Mouse (Mus musculus): ENCODE data around the gene Ntm. TPM values are rescaled to one million over a fixed set of nuclear protein-coding genes. Genes with fewer than 3 reads are reported as not detected.

Ntm gene
- polyA plus RNA-seq, 1 experiment, result not detected

GRCm38 (mm10) chr9:29772625-29773388 is 190.1 kb downstream of the Ntm start:
- no peak overlapping the region for H3K4me2 ChIP-seq (ENCODE audit: low read depth)
- no peaks in the 10 kb centered on the region for H3K36me3 ChIP-seq (ENCODE audit: control insufficient read depth, insufficient read depth)
- no peak overlapping the region for H3ac ChIP-seq (ENCODE audit: control insufficient read depth, insufficient read length)
- H3K4me3 ChIP-seq, result no peak overlapping the region
- H3K79me2 ChIP-seq (ENCODE audit: control insufficient read depth, insufficient read depth), result no peaks in the 10 kb centered on the region
- no peak for TF ChIP-seq MYOG (IDR thresholded peaks at IDR 0.05; ENCODE audit: control insufficient read depth in 1 of 3, insufficient read depth in 1 of 3, insufficient read length in 2 of 3, low read depth in 2 of 3)
- TF ChIP-seq REST (IDR thresholded peaks at IDR 0.05; ENCODE audit: insufficient read depth, insufficient read length), result no peak
- no peak for TF ChIP-seq TCF12 (IDR thresholded peaks at IDR 0.05; ENCODE audit: insufficient read depth, poor library complexity, severe bottlenecking)
- TF ChIP-seq TCF3 (IDR thresholded peaks at IDR 0.05; ENCODE audit: insufficient read length, low read depth), result no peak
- no peak for TF ChIP-seq E2F4 (IDR thresholded peaks at IDR 0.05; ENCODE audit: insufficient read depth)
- no peak for TF ChIP-seq SRF (IDR thresholded peaks at IDR 0.05; ENCODE audit: control insufficient read depth, insufficient read length, low read depth)
- no peak for TF ChIP-seq POLR2A (IDR thresholded peaks at IDR 0.05; ENCODE audit: insufficient read length, low read depth)
- TF ChIP-seq MYOD1 (IDR thresholded peaks at IDR 0.05; ENCODE audit: control insufficient read depth in 1 of 3, insufficient read length in 2 of 3, low read depth in 2 of 3), result no peak
- no peak for TF ChIP-seq MAX (IDR thresholded peaks at IDR 0.05; ENCODE audit: low read depth)
- no peak for TF ChIP-seq CEBPB (IDR thresholded peaks at IDR 0.05; ENCODE audit: insufficient read depth, poor library complexity, severe bottlenecking)
- no peak for TF ChIP-seq USF1 (IDR thresholded peaks at IDR 0.05; ENCODE audit: low read depth)
- no peak for TF ChIP-seq POLR2AphosphoS2 (IDR thresholded peaks at IDR 0.05; ENCODE audit: insufficient read length, low read depth)
- H3K27me3 ChIP-seq (ENCODE audit: control insufficient read depth, insufficient read depth, insufficient read length), result no peaks in the 10 kb centered on the region

- Histone ChIP-seq H3K4me3 (no peak overlapping the region), H3K27me3 (ENCODE audit: control insufficient read depth, insufficient read depth, insufficient read length) (no peaks in the 10 kb centered on the region), H3K36me3 (ENCODE audit: control insufficient read depth, insufficient read depth) (no peaks in the 10 kb centered on the region), H3K4me2 (ENCODE audit: low read depth) (no peak overlapping the region), H3K79me2 (ENCODE audit: control insufficient read depth, insufficient read depth) (no peaks in the 10 kb centered on the region), H3ac (ENCODE audit: control insufficient read depth, insufficient read length) (no peak overlapping the region)
- no peak for TF ChIP-seq TCF12 (IDR thresholded peaks at IDR 0.05; ENCODE audit: insufficient read depth, poor library complexity, severe bottlenecking)
- no peak for TF ChIP-seq SRF (IDR thresholded peaks at IDR 0.05; ENCODE audit: control insufficient read depth, insufficient read length, low read depth)
- TF ChIP-seq POLR2AphosphoS2 (IDR thresholded peaks at IDR 0.05; ENCODE audit: insufficient read length, low read depth), result no peak
These were observed 191.1 kb downstream of the Ntm start for GRCm38 (mm10) chr9:29771870-29772269.

- no peaks in the 10 kb centered on the region for H3K79me2 ChIP-seq (ENCODE audit: control insufficient read depth, insufficient read depth)
- no peak overlapping the region for H3ac ChIP-seq (ENCODE audit: control insufficient read depth, insufficient read length)
- no peaks in the 10 kb centered on the region for H3K27me3 ChIP-seq (ENCODE audit: control insufficient read depth, insufficient read depth, insufficient read length)
- TF ChIP-seq USF1 (IDR thresholded peaks at IDR 0.05; ENCODE audit: low read depth) (no peak), TCF3 (IDR thresholded peaks at IDR 0.05; ENCODE audit: insufficient read length, low read depth) (no peak), CEBPB (IDR thresholded peaks at IDR 0.05; ENCODE audit: insufficient read depth, poor library complexity, severe bottlenecking) (no peak), MAX (IDR thresholded peaks at IDR 0.05; ENCODE audit: low read depth) (no peak), REST (IDR thresholded peaks at IDR 0.05; ENCODE audit: insufficient read depth, insufficient read length) (no peak), SRF (IDR thresholded peaks at IDR 0.05; ENCODE audit: control insufficient read depth, insufficient read length, low read depth) (no peak), POLR2AphosphoS2 (IDR thresholded peaks at IDR 0.05; ENCODE audit: insufficient read length, low read depth) (no peak), MYOG (IDR thresholded peaks at IDR 0.05; ENCODE audit: control insufficient read depth in 1 of 3, insufficient read depth in 1 of 3, insufficient read length in 2 of 3, low read depth in 2 of 3) (no peak), MYOD1 (IDR thresholded peaks at IDR 0.05; ENCODE audit: control insufficient read depth in 1 of 3, insufficient read length in 2 of 3, low read depth in 2 of 3) (no peak), TCF12 (IDR thresholded peaks at IDR 0.05; ENCODE audit: insufficient read depth, poor library complexity, severe bottlenecking) (no peak), E2F4 (IDR thresholded peaks at IDR 0.05; ENCODE audit: insufficient read depth) (no peak), POLR2A (IDR thresholded peaks at IDR 0.05; ENCODE audit: insufficient read length, low read depth) (no peak)
- no peak overlapping the region for H3K4me2 ChIP-seq (ENCODE audit: low read depth)
- no peak overlapping the region for H3K4me3 ChIP-seq
- no peaks in the 10 kb centered on the region for H3K36me3 ChIP-seq (ENCODE audit: control insufficient read depth, insufficient read depth)
These were observed 191.7 kb downstream of the Ntm start for GRCm38 (mm10) chr9:29771071-29771785.

- no peak overlapping the region for H3K4me2 ChIP-seq (ENCODE audit: low read depth)
- no peak overlapping the region for H3K4me3 ChIP-seq
- no peak for TF ChIP-seq POLR2A (IDR thresholded peaks at IDR 0.05; ENCODE audit: insufficient read length, low read depth)
- TF ChIP-seq SRF (IDR thresholded peaks at IDR 0.05; ENCODE audit: control insufficient read depth, insufficient read length, low read depth), result no peak
- no peak for TF ChIP-seq POLR2AphosphoS2 (IDR thresholded peaks at IDR 0.05; ENCODE audit: insufficient read length, low read depth)
- no peak for TF ChIP-seq MAX (IDR thresholded peaks at IDR 0.05; ENCODE audit: low read depth)
- no peak for TF ChIP-seq REST (IDR thresholded peaks at IDR 0.05; ENCODE audit: insufficient read depth, insufficient read length)
- no peak for TF ChIP-seq TCF3 (IDR thresholded peaks at IDR 0.05; ENCODE audit: insufficient read length, low read depth)
- TF ChIP-seq MYOD1 (IDR thresholded peaks at IDR 0.05; ENCODE audit: control insufficient read depth in 1 of 3, insufficient read length in 2 of 3, low read depth in 2 of 3), result no peak
- TF ChIP-seq E2F4 (IDR thresholded peaks at IDR 0.05; ENCODE audit: insufficient read depth), result no peak
- TF ChIP-seq CEBPB (IDR thresholded peaks at IDR 0.05; ENCODE audit: insufficient read depth, poor library complexity, severe bottlenecking), result no peak
- TF ChIP-seq MYOG (IDR thresholded peaks at IDR 0.05; ENCODE audit: control insufficient read depth in 1 of 3, insufficient read depth in 1 of 3, insufficient read length in 2 of 3, low read depth in 2 of 3), result no peak
- TF ChIP-seq USF1 (IDR thresholded peaks at IDR 0.05; ENCODE audit: low read depth), result no peak
- no peak for TF ChIP-seq TCF12 (IDR thresholded peaks at IDR 0.05; ENCODE audit: insufficient read depth, poor library complexity, severe bottlenecking)
- H3ac ChIP-seq (ENCODE audit: control insufficient read depth, insufficient read length), result no peak overlapping the region
- no peaks in the 10 kb centered on the region for H3K27me3 ChIP-seq (ENCODE audit: control insufficient read depth, insufficient read depth, insufficient read length)
- H3K79me2 ChIP-seq (ENCODE audit: control insufficient read depth, insufficient read depth), result no peaks in the 10 kb centered on the region
- H3K36me3 ChIP-seq (ENCODE audit: control insufficient read depth, insufficient read depth), result no peaks in the 10 kb centered on the region
These were observed 193.6 kb downstream of the Ntm start for GRCm38 (mm10) chr9:29769361-29769760.
